Mouse (Mus musculus): ENCODE data around the gene Treml4.
A peak's percentile ranks its signal among the peaks of the same experiment; 100 is the strongest.

Gene Treml4

DNA sequence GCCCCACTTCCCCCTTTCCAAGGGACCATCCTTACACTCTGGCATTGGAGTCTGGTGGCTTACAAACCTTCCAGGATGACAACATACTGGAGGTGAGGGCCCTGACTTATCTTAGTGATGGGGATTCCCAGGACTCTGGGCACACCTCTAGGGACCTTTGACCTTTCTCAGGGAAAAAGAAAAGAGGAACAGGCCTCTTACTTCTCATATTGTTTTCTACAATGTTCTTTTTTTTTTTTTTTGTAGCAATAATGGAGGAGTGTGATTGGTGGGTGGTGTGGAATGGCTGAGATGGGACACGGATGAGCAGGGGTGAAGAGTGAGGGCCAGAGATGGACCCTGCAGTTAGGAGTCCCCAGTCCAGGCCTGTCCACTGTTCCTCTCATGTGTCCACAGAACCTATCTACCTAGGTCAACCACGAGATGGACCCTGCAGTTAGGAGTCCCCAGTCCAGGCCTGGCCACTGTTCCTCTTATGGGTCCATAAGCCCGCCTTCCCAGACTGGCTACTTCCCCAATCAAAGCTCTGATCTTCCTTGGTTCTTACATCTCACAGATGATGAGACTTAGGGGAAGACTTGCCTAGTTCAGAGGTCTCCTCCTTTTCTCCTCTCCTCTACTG, at the start of gene Treml4:
Gene Treml4, plus strand, starts transcription at position 555 of the 622 bp plus-strand sequence.
- no peak for DNase-seq

- DNase-seq = no peak
Measured at GRCm38 (mm10) chr17:48215429-48215828, 48.7 kb upstream of the Treml4 start.

DNA sequence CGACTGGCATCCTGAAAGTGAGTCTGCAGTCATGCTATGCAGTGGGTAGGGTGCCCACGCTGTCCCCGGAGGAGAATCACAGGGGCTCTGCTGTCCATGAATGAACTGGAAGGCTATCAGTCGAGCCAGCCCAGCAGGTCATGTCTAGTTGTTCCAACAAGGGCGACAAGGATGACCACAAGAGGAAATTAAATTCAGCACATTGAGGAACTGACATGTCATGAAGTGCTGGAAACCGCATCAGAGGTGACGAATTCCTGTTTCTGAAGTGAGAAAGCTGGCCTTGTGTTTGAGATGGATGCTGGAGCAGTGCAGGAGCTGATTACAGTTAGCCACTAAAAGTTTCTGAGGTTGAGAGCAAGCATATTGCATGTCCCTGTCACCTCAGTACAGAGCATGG, 33.4 kb upstream of the Treml4 start:
- DNase-seq = no peak

DNA sequence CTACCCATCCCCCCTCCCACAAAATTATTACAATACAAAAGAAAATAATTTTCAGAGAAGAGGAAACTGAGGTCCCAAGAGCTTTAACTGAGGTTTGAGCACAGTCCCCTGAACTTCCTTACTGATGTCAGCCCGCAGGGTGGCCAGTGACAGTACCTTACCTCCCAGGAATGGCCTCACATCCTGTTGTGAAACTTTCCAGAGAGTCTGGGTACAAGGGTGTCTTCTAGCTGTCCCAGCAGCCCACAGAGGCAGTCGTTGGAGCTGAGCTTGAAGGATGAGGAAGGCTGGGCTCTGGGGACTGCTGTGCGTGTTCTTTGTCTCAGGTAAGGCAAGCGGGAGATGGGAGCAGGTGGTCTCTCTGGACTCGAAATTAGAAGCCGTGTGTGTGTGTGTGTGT, 31.6 kb upstream of the Treml4 start, which contains the start of gene Trem1:
Gene Trem1, plus strand, starts transcription at position 251 of the 400 bp plus-strand sequence.
- no peak for DNase-seq

GRCm38 (mm10) chr17:48233789-48234188, 30.3 kb upstream of the Treml4 start:
- DNase-seq = no peak

GRCm38 (mm10) chr17:48234550-48234949, 29.5 kb upstream of the Treml4 start:
- DNase-seq = no peak

DNA sequence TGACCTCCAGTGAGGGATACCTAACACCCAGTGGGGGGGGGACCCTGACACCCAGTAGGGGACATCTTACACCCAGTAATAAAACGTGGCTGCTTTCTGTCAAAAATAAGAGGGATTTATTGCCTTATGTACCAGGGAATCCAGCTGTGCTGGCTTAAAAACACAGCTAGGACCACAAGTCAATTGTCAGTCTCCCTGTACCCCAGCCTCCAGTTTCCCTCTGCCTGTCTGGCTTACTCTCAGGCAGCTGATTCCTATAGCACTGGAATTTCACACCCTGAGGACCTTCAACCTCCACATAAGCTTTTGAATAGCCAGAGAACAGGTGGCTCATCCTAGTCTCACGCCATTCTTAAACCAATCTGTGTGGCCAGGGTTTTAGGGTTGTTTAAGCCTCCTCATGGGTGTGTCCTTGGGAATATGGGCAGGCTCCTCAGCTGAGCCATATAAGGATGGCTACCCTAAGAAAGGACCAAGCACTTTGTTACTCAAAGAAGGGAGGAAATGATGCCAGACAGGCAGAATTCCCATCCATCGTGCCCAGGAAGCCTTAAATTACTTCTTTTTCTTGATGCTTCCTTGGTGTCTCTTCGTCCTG, 28.2 kb upstream of the Treml4 start:
- DNase-seq = no peak

GRCm38 (mm10) chr17:48237621-48238020, 26.5 kb upstream of the Treml4 start:
- DNase-seq = no peak

- DNase-seq = no peak
Measured at GRCm38 (mm10) chr17:48247221-48247928, 16.7 kb upstream of the Treml4 start, which contains the start of gene Trem3. Trem3 (plus strand) TSS chr17:48247777.

GRCm38 (mm10) chr17:48249039-48249438, 15.1 kb upstream of the Treml4 start:
- DNase-seq = no peak

GRCm38 (mm10) chr17:48249501-48249900, 14.6 kb upstream of the Treml4 start:
- peak in 1 of 2 experiments; percentile 8 for DNase-seq

DNA sequence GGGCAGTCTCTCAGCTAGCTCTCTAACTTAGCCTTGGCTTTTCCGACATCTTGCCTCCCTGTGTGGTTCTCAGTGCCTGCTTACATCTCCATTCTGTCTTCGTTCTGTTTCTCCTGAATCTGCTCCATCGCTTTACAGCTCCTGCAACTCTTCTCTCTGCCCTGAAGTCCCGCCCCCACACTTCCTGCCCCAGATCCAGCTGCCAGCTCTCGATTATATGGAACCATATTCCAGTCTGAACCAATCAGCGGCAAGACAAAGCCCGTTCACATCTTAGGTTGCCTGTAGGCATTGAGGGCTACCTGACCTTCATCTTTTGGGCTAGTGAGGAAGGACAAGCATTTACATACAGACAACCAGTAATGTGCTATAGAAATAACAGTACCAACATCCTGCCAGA, 13.5 kb upstream of the Treml4 start:
- no peak for DNase-seq

DNA sequence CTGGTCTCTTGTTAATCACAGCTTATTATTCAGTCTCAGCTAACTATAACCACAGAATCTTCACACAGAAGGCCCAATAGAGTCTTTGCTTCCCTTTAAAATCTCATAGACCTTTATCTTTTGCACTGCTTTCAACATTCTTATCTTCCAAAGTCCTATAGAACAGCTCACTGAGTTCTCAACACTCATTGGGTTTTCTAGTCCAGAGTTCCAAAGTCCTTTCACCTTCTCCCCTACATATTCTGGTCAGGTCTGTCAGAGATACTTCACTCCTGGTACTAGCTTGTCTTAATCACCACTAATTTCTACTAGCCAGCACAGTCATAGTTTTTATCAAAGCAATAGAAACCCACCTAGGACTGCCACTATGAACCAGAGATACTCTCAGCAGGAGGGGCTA, 7.5 kb upstream of the Treml4 start:
- DNase-seq = no peak

DNA sequence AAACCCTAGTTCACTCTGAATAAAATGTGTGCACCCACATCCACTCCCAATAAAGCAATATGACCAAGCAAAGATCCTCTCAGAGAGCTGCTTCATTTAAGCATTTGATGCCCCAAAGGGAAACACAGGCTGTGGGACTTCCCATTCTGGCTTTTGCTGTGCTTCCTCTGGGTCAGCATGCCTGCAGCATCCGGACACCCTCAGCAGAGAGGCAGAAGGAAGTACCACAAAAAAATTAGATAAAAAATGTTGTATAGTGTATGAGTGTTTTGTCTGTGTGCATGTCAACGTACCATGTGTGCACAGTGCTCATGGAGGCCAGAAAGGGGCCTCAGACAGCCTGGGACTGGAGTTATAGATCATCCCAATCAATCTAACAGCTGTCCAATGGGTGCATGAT, 2.2 kb upstream of the Treml4 start:
- DNase-seq = no peak

GRCm38 (mm10) chr17:48264662-48265061, 567 bp downstream of the Treml4 start:
- no peak for DNase-seq

GRCm38 (mm10) chr17:48266138-48266537, 2.0 kb downstream of the Treml4 start:
- no peak for DNase-seq

DNA sequence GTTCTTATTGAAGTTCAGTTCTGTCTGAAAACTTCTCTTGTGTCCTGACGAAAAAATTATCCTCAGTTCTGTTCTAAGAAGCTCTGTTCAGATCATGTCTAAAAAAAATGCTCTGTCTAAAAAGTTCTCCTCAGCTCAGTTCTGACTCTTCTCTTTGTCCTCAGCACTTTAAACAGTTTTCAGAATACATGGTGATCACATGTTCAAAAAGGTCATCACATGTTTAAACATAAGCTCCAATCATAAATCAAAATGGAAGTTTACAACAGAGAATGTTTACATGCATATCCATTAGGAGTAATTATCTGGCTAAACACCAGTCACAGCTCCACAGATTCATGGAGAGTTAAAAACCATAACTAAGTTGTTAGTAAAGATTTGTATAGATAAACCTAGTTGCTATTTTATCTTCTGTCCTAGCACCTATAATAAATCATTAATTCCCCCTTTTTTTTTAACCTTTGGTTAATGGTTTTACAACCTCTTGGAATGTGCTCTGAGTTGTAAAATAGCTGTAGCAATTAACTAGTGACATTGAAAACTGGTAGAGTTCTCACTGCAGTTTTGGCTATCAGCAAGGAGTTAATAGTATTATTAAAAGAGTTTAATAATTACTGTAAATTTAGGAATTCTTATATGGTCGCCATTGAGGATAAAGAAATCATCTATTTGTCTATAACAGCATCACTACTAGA, 2.7 kb downstream of the Treml4 start:
- DNase-seq = no peak

DNA sequence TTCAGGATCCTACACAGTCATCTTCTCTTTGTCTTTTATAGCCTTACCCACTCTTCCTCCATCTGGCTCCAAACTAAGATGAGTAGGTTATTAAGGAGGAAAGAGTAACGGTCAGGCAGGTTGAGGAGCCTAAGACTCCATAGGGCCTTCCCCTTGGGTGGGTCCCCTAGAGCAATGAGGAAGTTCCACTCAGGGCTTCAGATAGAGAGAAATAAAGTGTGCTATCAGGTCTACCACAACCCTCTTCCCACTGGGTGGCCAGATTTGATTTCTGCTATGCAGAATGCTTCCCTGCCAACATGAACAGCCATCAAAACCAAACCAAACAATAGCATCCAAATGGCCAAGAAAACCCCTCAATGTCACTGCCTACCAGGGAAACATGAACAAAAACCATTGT, 3.5 kb downstream of the Treml4 start:
- no peak for DNase-seq

GRCm38 (mm10) chr17:48268276-48268675, 4.2 kb downstream of the Treml4 start:
- no peak for DNase-seq

DNA sequence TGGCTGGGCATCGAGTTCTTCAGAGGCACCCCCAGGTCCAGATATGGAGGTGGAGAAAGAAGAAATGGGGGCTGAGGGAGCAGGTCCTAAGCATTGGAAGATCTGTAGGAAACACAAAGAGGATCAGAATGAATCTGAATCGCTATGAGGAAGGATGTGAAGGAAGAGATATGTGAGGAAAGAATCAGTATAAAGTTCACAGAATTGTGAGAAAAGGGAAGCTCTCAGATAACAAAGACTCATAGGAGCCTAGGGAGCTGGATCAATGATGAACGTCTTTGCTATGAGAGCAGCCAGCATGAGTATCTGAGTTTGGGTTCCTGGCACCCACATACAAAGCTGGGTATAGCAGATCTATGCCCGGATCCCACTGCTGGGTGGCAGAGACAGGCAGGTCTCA, 5.7 kb downstream of the Treml4 start:
- no peak for DNase-seq

DNA sequence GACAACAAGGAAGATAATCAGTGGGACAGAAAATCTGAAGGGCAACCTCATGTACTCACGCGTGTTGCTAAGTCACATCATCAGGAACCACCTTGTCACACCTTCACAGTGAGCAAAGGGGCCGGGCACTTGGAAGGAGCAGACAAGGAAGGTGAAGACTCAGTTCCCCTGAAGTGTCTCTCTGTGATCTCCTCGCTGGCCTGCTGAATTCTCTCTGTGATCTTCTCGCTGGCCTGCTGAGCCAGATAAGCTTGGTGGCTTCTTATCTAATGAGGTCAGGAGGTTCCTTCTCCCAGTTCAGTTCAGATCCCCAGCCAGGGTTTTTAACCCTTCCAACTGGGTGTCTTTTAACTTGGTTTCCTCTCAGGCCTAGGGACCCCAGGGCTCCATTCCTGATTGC, 8.1 kb downstream of the Treml4 start:
- DNase-seq = no peak

DNA sequence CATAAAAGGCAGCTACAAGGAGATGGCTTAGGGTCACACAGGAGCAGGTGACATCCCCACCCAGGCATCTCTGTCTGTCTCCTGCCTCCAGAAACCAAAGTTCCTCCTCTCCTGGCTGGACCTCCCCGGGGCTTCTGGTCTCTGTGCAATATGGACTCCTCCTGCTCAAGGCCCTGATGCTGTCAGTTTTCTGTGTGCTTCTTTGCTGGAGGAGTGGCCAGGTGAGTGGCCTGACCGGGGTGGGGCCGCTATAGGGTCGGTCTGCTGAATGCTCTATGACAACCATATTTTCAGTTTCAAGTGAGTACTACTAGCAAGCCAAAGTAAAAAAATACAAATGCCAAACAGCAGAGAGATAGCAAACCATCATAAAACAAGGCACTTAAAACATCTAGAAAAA, 8.5 kb downstream of the Treml4 start:
- DNase-seq = no peak

GRCm38 (mm10) chr17:48274098-48274497, 10.0 kb downstream of the Treml4 start:
- no peak for DNase-seq

DNA sequence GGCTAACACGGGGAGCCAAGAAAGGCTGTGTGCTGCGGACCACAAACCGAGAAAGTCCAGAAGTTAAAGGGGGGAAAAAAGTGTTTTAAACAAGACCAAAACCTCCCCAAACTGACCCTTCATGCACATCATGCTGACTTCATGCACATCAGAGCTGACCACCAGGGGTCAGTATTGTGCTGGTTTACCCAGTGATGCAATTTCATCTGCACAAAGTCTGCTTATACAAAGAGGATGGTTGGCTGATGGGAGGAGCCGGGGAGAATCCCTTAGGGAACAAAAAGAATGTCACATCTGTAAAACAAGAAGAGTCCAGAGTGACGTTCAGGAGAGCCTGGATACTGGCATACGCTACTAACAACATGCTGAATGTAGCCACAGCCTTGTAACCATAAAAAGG, 10.8 kb downstream of the Treml4 start:
- DNase-seq = peak; percentile 90 to 94

Data from cerebellum, postnatal 10 days (tissue).